Mouse (Mus musculus): ENCODE data around the gene Cd68. TPM values are rescaled to one million over a fixed set of nuclear protein-coding genes. Genes with fewer than 3 reads are reported as not detected.

Gene Cd68
- polyA plus RNA-seq, 1 experiment from 2014 or later = 16.3 TPM

- H3K4me3 ChIP-seq (ENCODE audit: low read depth, low read length) = peak within 1 kb of the TSS; percentile 86
- peak within 1 kb of the TSS; percentile 78 for H3K9ac ChIP-seq (ENCODE audit: low read length)
- DNase-seq (ENCODE audit: low spot score) (peak; percentile 98), ATAC-seq (replicated peaks; ENCODE audit: low FRiP score, low TSS enrichment, low read depth) (peak; percentile 94)
- no peaks in the 10 kb centered on the region for H3K9me3 ChIP-seq (ENCODE audit: control insufficient read depth, low read length)
- peaks cover 32% of the 10 kb centered on the region for H3K36me3 ChIP-seq (ENCODE audit: control insufficient read depth, insufficient read depth, low read length)
- peak within 1 kb of the TSS; percentile 92 for H3K4me2 ChIP-seq (ENCODE audit: low read length)
- under 1% methylated on average over 78 of the region's 80 CpGs for WGBS
- no peaks in the 10 kb centered on the region for H3K27me3 ChIP-seq (replicated peaks; ENCODE audit: control insufficient read depth, insufficient read depth, low read length)
- peaks cover 29% of the 10 kb centered on the region for H3K4me1 ChIP-seq (replicated peaks; ENCODE audit: control insufficient read depth, insufficient read depth, low read length)
- peak within 1 kb of the TSS; percentile 92 for H3K27ac ChIP-seq (ENCODE audit: low read depth)
Measured at GRCm38 (mm10) chr11:69681314-69682208, 15.6 kb upstream of the Cd68 start, which contains the start of gene Senp3. Gene Senp3, minus strand, starts transcription at chr11:69682084.

GRCm38 (mm10) chr11:69680136-69680855 is 14.3 kb upstream of the Cd68 start:
- Histone ChIP-seq H3K36me3 (ENCODE audit: control insufficient read depth, insufficient read depth, low read length) (peaks cover 44% of the 10 kb centered on the region), H3K4me2 (ENCODE audit: low read length) (peak overlapping the region; percentile 92), H3K4me3 (ENCODE audit: low read depth, low read length) (peak overlapping the region; percentile 86), H3K9me3 (ENCODE audit: control insufficient read depth, low read length) (no peaks in the 10 kb centered on the region), H3K9ac (ENCODE audit: low read length) (peak overlapping the region; percentile 78), H3K27me3 (replicated peaks; ENCODE audit: control insufficient read depth, insufficient read depth, low read length) (no peaks in the 10 kb centered on the region), H3K4me1 (replicated peaks; ENCODE audit: control insufficient read depth, insufficient read depth, low read length) (peaks cover 22% of the 10 kb centered on the region), H3K27ac (ENCODE audit: low read depth) (no peak overlapping the region)
- ATAC-seq (replicated peaks; ENCODE audit: low FRiP score, low TSS enrichment, low read depth) (no peak), DNase-seq (ENCODE audit: low spot score) (no peak)
- 89% methylated on average over 30 of the region's 30 CpGs for WGBS

- no peaks in the 10 kb centered on the region for H3K9me3 ChIP-seq (ENCODE audit: control insufficient read depth, low read length)
- H3K27me3 ChIP-seq (replicated peaks; ENCODE audit: control insufficient read depth, insufficient read depth, low read length) = no peaks in the 10 kb centered on the region
- H3K9ac ChIP-seq (ENCODE audit: low read length) = no peak overlapping the region
- ATAC-seq (replicated peaks; ENCODE audit: low FRiP score, low TSS enrichment, low read depth) (no peak), DNase-seq (ENCODE audit: low spot score) (no peak)
- 85% methylated on average over 2 of the region's 2 CpGs for WGBS
- H3K4me1 ChIP-seq (replicated peaks; ENCODE audit: control insufficient read depth, insufficient read depth, low read length) = peaks cover 22% of the 10 kb centered on the region
- H3K4me2 ChIP-seq (ENCODE audit: low read length) = no peak overlapping the region
- H3K36me3 ChIP-seq (ENCODE audit: control insufficient read depth, insufficient read depth, low read length) = peaks cover 56% of the 10 kb centered on the region
- H3K27ac ChIP-seq (ENCODE audit: low read depth) = no peak overlapping the region
- H3K4me3 ChIP-seq (ENCODE audit: low read depth, low read length) = no peak overlapping the region
Measured at GRCm38 (mm10) chr11:69679144-69679543, 13.2 kb upstream of the Cd68 start.

GRCm38 (mm10) chr11:69672211-69672706 is 6.3 kb upstream of the Cd68 start, which contains the start of gene Eif4a1:
Gene Eif4a1, minus strand, starts transcription at chr11:69672423.
- peak within 1 kb of the TSS; percentile 76 for H3K4me2 ChIP-seq (ENCODE audit: low read length)
- peak within 1 kb of the TSS; percentile 56 for H3K4me3 ChIP-seq (ENCODE audit: low read depth, low read length)
- H3K27ac ChIP-seq (ENCODE audit: low read depth) = peak within 1 kb of the TSS; percentile 97
- DNase-seq (ENCODE audit: low spot score) (peak; percentile 99), ATAC-seq (replicated peaks; ENCODE audit: low FRiP score, low TSS enrichment, low read depth) (peak; percentile 97)
- no peaks in the 10 kb centered on the region for H3K27me3 ChIP-seq (replicated peaks; ENCODE audit: control insufficient read depth, insufficient read depth, low read length)
- H3K36me3 ChIP-seq (ENCODE audit: control insufficient read depth, insufficient read depth, low read length) = peaks cover 77% of the 10 kb centered on the region
- H3K9me3 ChIP-seq (ENCODE audit: control insufficient read depth, low read length) = no peaks in the 10 kb centered on the region
- H3K4me1 ChIP-seq (replicated peaks; ENCODE audit: control insufficient read depth, insufficient read depth, low read length) = peaks cover 10% of the 10 kb centered on the region; the same call in 1 of the 2 replicates
- WGBS = under 1% methylated on average over 36 of the region's 36 CpGs
- peak within 1 kb of the TSS; percentile 100 for H3K9ac ChIP-seq (ENCODE audit: low read length)

- Histone ChIP-seq H3K36me3 (ENCODE audit: control insufficient read depth, insufficient read depth, low read length) (peaks cover 75% of the 10 kb centered on the region), H3K4me1 (replicated peaks; ENCODE audit: control insufficient read depth, insufficient read depth, low read length) (peaks cover 10% of the 10 kb centered on the region; the same call in 1 of the 2 replicates), H3K27ac (ENCODE audit: low read depth) (peak overlapping the region; percentile 97), H3K4me3 (ENCODE audit: low read depth, low read length) (peak overlapping the region; percentile 56), H3K27me3 (replicated peaks; ENCODE audit: control insufficient read depth, insufficient read depth, low read length) (no peaks in the 10 kb centered on the region), H3K9me3 (ENCODE audit: control insufficient read depth, low read length) (no peaks in the 10 kb centered on the region), H3K4me2 (ENCODE audit: low read length) (peak overlapping the region; percentile 76), H3K9ac (ENCODE audit: low read length) (peak overlapping the region; percentile 100)
- DNase-seq (ENCODE audit: low spot score) (no peak), ATAC-seq (replicated peaks; ENCODE audit: low FRiP score, low TSS enrichment, low read depth) (peak; percentile 1)
- WGBS = 0% methylated on average over 42 of the region's 43 CpGs
Measured at GRCm38 (mm10) chr11:69671726-69672124, 5.8 kb upstream of the Cd68 start.

GRCm38 (mm10) chr11:69670786-69671725 is 5.1 kb upstream of the Cd68 start:
- DNase-seq (ENCODE audit: low spot score) = peak; percentile 96
- H3K4me1 ChIP-seq (replicated peaks; ENCODE audit: control insufficient read depth, insufficient read depth, low read length) = peaks cover 10% of the 10 kb centered on the region; the same call in 1 of the 2 replicates
- H3K27me3 ChIP-seq (replicated peaks; ENCODE audit: control insufficient read depth, insufficient read depth, low read length) = no peaks in the 10 kb centered on the region
- H3K36me3 ChIP-seq (ENCODE audit: control insufficient read depth, insufficient read depth, low read length) = peaks cover 75% of the 10 kb centered on the region
- WGBS = 1% methylated on average over 57 of the region's 61 CpGs
- H3K9me3 ChIP-seq (ENCODE audit: control insufficient read depth, low read length) = no peaks in the 10 kb centered on the region
- peak overlapping the region; percentile 97 for H3K27ac ChIP-seq (ENCODE audit: low read depth)
- ATAC-seq (replicated peaks; ENCODE audit: low FRiP score, low TSS enrichment, low read depth) = peak; percentile 68
- H3K4me3 ChIP-seq (ENCODE audit: low read depth, low read length) = peak overlapping the region; percentile 56
- H3K9ac ChIP-seq (ENCODE audit: low read length) = peak overlapping the region; percentile 100
- peak overlapping the region; percentile 76 for H3K4me2 ChIP-seq (ENCODE audit: low read length)

GRCm38 (mm10) chr11:69666665-69667005 is 682 bp upstream of the Cd68 start:
- no peaks in the 10 kb centered on the region for H3K27me3 ChIP-seq (replicated peaks; ENCODE audit: control insufficient read depth, insufficient read depth, low read length)
- H3K9me3 ChIP-seq (ENCODE audit: control insufficient read depth, low read length) = no peaks in the 10 kb centered on the region
- no peak overlapping the region for H3K4me3 ChIP-seq (ENCODE audit: low read depth, low read length)
- DNase-seq (ENCODE audit: low spot score) (no peak), ATAC-seq (replicated peaks; ENCODE audit: low FRiP score, low TSS enrichment, low read depth) (no peak)
- H3K4me2 ChIP-seq (ENCODE audit: low read length) = no peak overlapping the region
- H3K4me1 ChIP-seq (replicated peaks; ENCODE audit: control insufficient read depth, insufficient read depth, low read length) = peaks cover 11% of the 10 kb centered on the region
- H3K36me3 ChIP-seq (ENCODE audit: control insufficient read depth, insufficient read depth, low read length) = peaks cover 73% of the 10 kb centered on the region
- no peak overlapping the region for H3K27ac ChIP-seq (ENCODE audit: low read depth)
- H3K9ac ChIP-seq (ENCODE audit: low read length) = no peak overlapping the region
- 86% methylated on average over 3 of the region's 3 CpGs for WGBS

Data from intestine, embryonic 14.5 days (tissue).